Mouse (Mus musculus) MEL (cell line): ENCODE results near the gene Mcm2. TPM values are rescaled to one million over a fixed set of nuclear protein-coding genes. Genes with fewer than 3 reads are reported as not detected.

ENCODE experiments used
- DNase-seq: peaks from one replicate; pipeline ENCODE4 v3.0.0; 2011; ENCODE audit warnings: low read depth, low spot score
- H3K27ac ChIP-seq: 2 replicates; pipeline ENCODE4 v1.5.1; 2012; ENCODE audit warnings: low read depth, mild to moderate bottlenecking, control low read depth, low read length, moderate library complexity; ENCODE audit not compliant: control insufficient read depth
- H3K27me3 ChIP-seq, 2 experiments: fragments of 150-350 bp in 1 of 2; sonication (generic) in 1 of 2; 2 replicates each; pipeline ENCODE4 v1.6.1; 2012; ENCODE audit warnings: low read length in 2 of 2, mild to moderate bottlenecking in 2 of 2, improper control_type of control experiment in 1 of 2, moderate library complexity in 1 of 2; ENCODE audit not compliant: insufficient read depth in 2 of 2, control insufficient read depth in 1 of 2
- H3K36me3 ChIP-seq, 2 experiments: 2 replicates each; pipeline ENCODE4 v1.6.1; 2012 to 2014; ENCODE audit warnings: low read length in 2 of 2, improper control_type of control experiment in 1 of 2, inconsistent platforms in 1 of 2, mild to moderate bottlenecking in 1 of 2; ENCODE audit not compliant: insufficient read depth in 2 of 2, control insufficient read depth in 1 of 2
- H3K4me1 ChIP-seq, 2 experiments: fragments of 150-350 bp in 1 of 2; sonication (generic) in 1 of 2; 2 replicates each; pipeline ENCODE4 v1.6.1; 2012; ENCODE audit warnings: low read length in 2 of 2, improper control_type of control experiment in 1 of 2, mild to moderate bottlenecking in 1 of 2; ENCODE audit not compliant: insufficient read depth in 2 of 2, control insufficient read depth in 1 of 2
- H3K4me3 ChIP-seq, 2 experiments: fragments of 150-350 bp in 1 of 2; sonication (generic) in 1 of 2; 2 replicates each; pipeline ENCODE4 v1.5.1; 2012; ENCODE audit warnings: low read depth in 2 of 2, low read length in 2 of 2, mild to moderate bottlenecking in 2 of 2, moderate library complexity in 2 of 2, control low read depth in 1 of 2, improper control_type of control experiment in 1 of 2; ENCODE audit not compliant: control insufficient read depth in 1 of 2, insufficient read depth in 1 of 2
- H3K79me2 ChIP-seq: 2 replicates; pipeline ENCODE4 v1.6.1; 2012; ENCODE audit warnings: mild to moderate bottlenecking, low read length, moderate library complexity; ENCODE audit not compliant: control insufficient read depth, poor library complexity, insufficient read depth
- H3K9ac ChIP-seq: 2 replicates; pipeline ENCODE4 v1.6.1; 2012; ENCODE audit warnings: low read depth, mild to moderate bottlenecking, control low read depth, low read length, moderate library complexity; ENCODE audit not compliant: control insufficient read depth, poor library complexity, severe bottlenecking
- H3K9me3 ChIP-seq: fragments of 150-350 bp; sonication (generic); replicated peaks from 2 replicates; pipeline ENCODE4 v1.6.1; 2012; ENCODE audit warnings: mild to moderate bottlenecking, low read length, improper control_type of control experiment, moderate library complexity; ENCODE audit not compliant: insufficient read depth
- BHLHE40 ChIP-seq: IDR thresholded peaks from 2 replicates; pipeline ENCODE4 v1.6.1; 2012; ENCODE audit warnings: low read depth, mild to moderate bottlenecking, inconsistent platforms, low read length, improper control_type of control experiment, borderline replicate concordance
- CHD2 ChIP-seq: IDR thresholded peaks from 2 replicates; pipeline ENCODE4 v1.6.1; 2011; ENCODE audit warnings: low read length, improper control_type of control experiment
- E2F4 ChIP-seq: IDR thresholded peaks from 2 replicates; pipeline ENCODE4 v1.6.1; 2011; ENCODE audit warnings: low read depth, low read length, improper control_type of control experiment, borderline replicate concordance
- EP300 ChIP-seq, 2 experiments: IDR thresholded peaks; 2 replicates each; pipeline ENCODE4 v1.6.1; 2011; ENCODE audit warnings: improper control_type of control experiment in 2 of 2, low read length in 2 of 2, low read depth in 1 of 2, mild to moderate bottlenecking in 1 of 2
- GABPA ChIP-seq: IDR thresholded peaks from 2 replicates; pipeline ENCODE4 v1.6.1; 2012; ENCODE audit warnings: low read depth, mild to moderate bottlenecking, inconsistent platforms, low read length, improper control_type of control experiment, moderate library complexity
- GATA1 ChIP-seq: IDR thresholded peaks from 2 replicates; pipeline ENCODE4 v1.6.1; 2011; ENCODE audit warnings: low read depth, low read length, improper control_type of control experiment
- HCFC1 ChIP-seq: IDR thresholded peaks from 2 replicates; pipeline ENCODE4 v1.6.1; 2012; ENCODE audit warnings: low read depth, mild to moderate bottlenecking, inconsistent platforms, low read length, improper control_type of control experiment, moderate library complexity
- JUND ChIP-seq: IDR thresholded peaks from 2 replicates; pipeline ENCODE4 v1.6.1; 2011; ENCODE audit warnings: low read depth, mild to moderate bottlenecking, improper control_type of control experiment, low read length
- MAFK ChIP-seq: IDR thresholded peaks from 2 replicates; pipeline ENCODE4 v1.6.1; 2011; ENCODE audit warnings: low read depth, mild to moderate bottlenecking, low read length, improper control_type of control experiment, borderline replicate concordance
- MAX ChIP-seq: IDR thresholded peaks from 2 replicates; pipeline ENCODE4 v1.6.1; 2011; ENCODE audit warnings: low read length, improper control_type of control experiment
- MXI1 ChIP-seq: IDR thresholded peaks from 2 replicates; pipeline ENCODE4 v1.6.1; 2011; ENCODE audit warnings: mild to moderate bottlenecking, low read depth, low read length, improper control_type of control experiment
- NELFE ChIP-seq: IDR thresholded peaks from 2 replicates; pipeline ENCODE4 v1.6.1; 2011; ENCODE audit warnings: low read depth, low read length, improper control_type of control experiment
- POLR2A ChIP-seq, 2 experiments: IDR thresholded peaks; 2 replicates each; pipeline ENCODE4 v1.6.1; 2011 to 2012; ENCODE audit warnings: low read length in 2 of 2, mild to moderate bottlenecking in 2 of 2, control low read depth in 1 of 2, improper control_type of control experiment in 1 of 2, low read depth in 1 of 2, moderate library complexity in 1 of 2; ENCODE audit not compliant: control insufficient read depth in 1 of 2, insufficient read depth in 1 of 2, poor library complexity in 1 of 2
- POLR2AphosphoS2 ChIP-seq: IDR thresholded peaks from 2 replicates; pipeline ENCODE4 v1.6.1; 2011; ENCODE audit warnings: low read length, improper control_type of control experiment
- POLR2AphosphoS5 ChIP-seq: IDR thresholded peaks from 2 replicates; pipeline ENCODE4 v1.6.1; 2012; ENCODE audit warnings: low read depth, borderline replicate concordance, mild to moderate bottlenecking, inconsistent platforms, low read length, moderate library complexity, mixed read lengths
- RCOR1 ChIP-seq: IDR thresholded peaks from 2 replicates; pipeline ENCODE4 v1.6.1; 2012; ENCODE audit warnings: low read depth, mild to moderate bottlenecking, inconsistent platforms, low read length, improper control_type of control experiment
- SIN3A ChIP-seq: IDR thresholded peaks from 2 replicates; pipeline ENCODE4 v1.6.1; 2012; ENCODE audit warnings: low read length, improper control_type of control experiment, inconsistent platforms
- SMC3 ChIP-seq: IDR thresholded peaks from 2 replicates; pipeline ENCODE4 v1.6.1; 2011; ENCODE audit warnings: low read depth, low read length, improper control_type of control experiment
- UBTF ChIP-seq: IDR thresholded peaks from 2 replicates; pipeline ENCODE4 v1.6.1; 2012; ENCODE audit warnings: low read depth, mild to moderate bottlenecking, inconsistent platforms, low read length, improper control_type of control experiment, moderate library complexity, borderline replicate concordance; ENCODE audit not compliant: insufficient read depth
- ZC3H11A ChIP-seq: IDR thresholded peaks from 2 replicates; pipeline ENCODE4 v1.6.1; 2012; ENCODE audit warnings: low read depth, mild to moderate bottlenecking, inconsistent platforms, low read length, improper control_type of control experiment
- ZKSCAN1 ChIP-seq: IDR thresholded peaks from 2 replicates; pipeline ENCODE4 v1.6.1; 2012; ENCODE audit warnings: low read depth, mild to moderate bottlenecking, inconsistent platforms, low read length, improper control_type of control experiment, moderate library complexity
- polyA plus RNA-seq, 2 experiments: library from polyadenylated mRNA; stranded (reverse) in 1 of 2; unstranded in 1 of 2; fragments of >175 nt in 1 of 2; fragments of >200 nt in 1 of 2; gene quantifications; 2 replicates each; pipeline versions ENCODE4 v1.2.1 to v1.2.4; 2012; ENCODE audit warnings: low replicate concordance in 2 of 2, low read depth in 1 of 2; ENCODE audit not compliant: insufficient read length in 2 of 2, insufficient read depth in 1 of 2, missing spikeins in 1 of 2
- total RNA-seq: library from RNA; depleted of rRNA; stranded (reverse); fragments of 300-350 nt; gene quantifications from 2 replicates; pipeline ENCODE4 v1.2.3, GENCODE M21; 2012

Mcm2 gene
- total and polyA plus RNA-seq, 3 experiments = 110 to 268 (median 242) TPM

- Histone ChIP-seq H3K4me1 (peaks cover 2 to 6% of the 10 kb centered on the region in 2 experiments; a peak in 2 of 4 replicates), H3K27ac (no peak overlapping the region)
Observed at GRCm38 (mm10) chr6:88843241-88843640, 55.3 kb downstream of the Mcm2 start.

GRCm38 (mm10) chr6:88842731-88843151, 55.8 kb downstream of the Mcm2 start:
- Histone ChIP-seq H3K27me3 (peaks cover 1 to 2% of the 10 kb centered on the region in 2 experiments; a peak in 2 of 4 replicates), H3K4me3 (peak overlapping the region; percentile 64 to 67), H3K9me3 (no peaks in the 10 kb centered on the region), H3K4me1 (peaks cover 2 to 6% of the 10 kb centered on the region in 2 experiments; a peak in 2 of 4 replicates), H3K27ac (no peak overlapping the region), H3K36me3 (no peaks in the 10 kb centered on the region), H3K9ac (peak overlapping the region; percentile 68)
- peak; percentile 36 for DNase-seq
- no peak for TF ChIP-seq BHLHE40
- no peak for TF ChIP-seq MAX
- TF ChIP-seq NELFE = no peak
- TF ChIP-seq ZC3H11A = no peak
- no peak for TF ChIP-seq MXI1
- TF ChIP-seq SMC3 = no peak
- TF ChIP-seq UBTF = no peak
- no peak for TF ChIP-seq POLR2A (IDR thresholded peaks at IDR 0.05; ENCODE audit: control insufficient read depth in 1 of 2, insufficient read depth in 1 of 2, low read depth in 1 of 2, low read length in 2 of 2, poor library complexity in 1 of 2)
- TF ChIP-seq CHD2 = no peak
- TF ChIP-seq, all 39 proteins: peak for 0
- H3K79me2 ChIP-seq = no peaks in the 10 kb centered on the region; the same call in 1 of the 2 replicates

More at GRCm38 (mm10) chr6:88843241-88843640, 55.3 kb downstream of the Mcm2 start:
- Histone ChIP-seq H3K9ac (no peak overlapping the region), H3K36me3 (no peaks in the 10 kb centered on the region), H3K27me3 (peaks cover 1 to 2% of the 10 kb centered on the region in 2 experiments; a peak in 2 of 4 replicates), H3K4me3 (no peak overlapping the region), H3K9me3 (no peaks in the 10 kb centered on the region), H3K79me2 (no peaks in the 10 kb centered on the region; the same call in 1 of the 2 replicates)
- DNase-seq = no peak
- TF ChIP-seq POLR2AphosphoS2 (no peak), NELFE (no peak), GATA1 (no peak), JUND (no peak), ZKSCAN1 (no peak), POLR2AphosphoS5 (no peak), EP300 (IDR thresholded peaks at IDR 0.05; ENCODE audit: low read depth in 1 of 2, low read length in 2 of 2) (no peak), E2F4 (no peak), SIN3A (no peak), MAFK (no peak), UBTF (no peak), POLR2A (IDR thresholded peaks at IDR 0.05; ENCODE audit: control insufficient read depth in 1 of 2, insufficient read depth in 1 of 2, low read depth in 1 of 2, low read length in 2 of 2, poor library complexity in 1 of 2) (no peak), GABPA (no peak), CHD2 (no peak), HCFC1 (no peak), RCOR1 (no peak)
